Mouse (Mus musculus): Measurements from ENCODE around the gene Kifc1.

DNA sequence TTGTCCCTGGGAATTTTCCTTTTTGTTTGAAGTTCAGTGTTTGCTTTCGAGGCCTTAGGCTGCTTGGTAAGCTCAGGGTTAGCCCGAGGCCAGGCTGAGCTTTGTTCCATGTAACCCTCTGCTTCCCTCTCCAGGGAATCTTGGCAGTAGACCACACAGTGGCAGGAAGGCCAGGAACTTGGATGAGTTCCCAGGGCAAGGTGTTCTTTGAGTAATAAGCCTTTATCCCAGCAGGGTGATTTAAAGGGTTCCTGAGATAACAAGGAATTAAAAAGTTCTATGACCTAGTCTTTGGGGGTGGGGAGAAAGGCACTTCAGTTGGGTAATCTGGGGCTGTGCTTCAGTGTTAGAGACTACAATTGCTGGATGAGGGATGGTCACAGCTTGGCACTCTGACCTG lies 61.6 kb downstream of the Kifc1 start:
- no peak for TF ChIP-seq CTCF (IDR thresholded peaks at IDR 0.05; ENCODE audit: low read depth, low read length)
- TF ChIP-seq POLR2A (IDR thresholded peaks at IDR 0.05; ENCODE audit: extremely low read depth, insufficient read depth, low read length) = no peak
